Mouse (Mus musculus) heart, postnatal 25 days (tissue): ENCODE results near the gene Pde4b. TPM values are rescaled to one million over a fixed set of nuclear protein-coding genes. Genes with fewer than 3 reads are reported as not detected.
"Not testable (repeated sequence)": the region's sequence is repeated elsewhere in the genome, so short reads cannot be mapped to it uniquely, and the experiment has no call there.

Source experiments
- DNase-seq: peaks from one replicate; pipeline ENCODE4 v3.0.0; 2022; ENCODE audit warnings: low spot score
- intact Hi-C: fragments of 180-260 bp; cut with DNase I; formaldehyde crosslinking; loops from one replicate; pipeline ENCODE4 v1.15.1; 2025
- total RNA-seq, 2 experiments: library from RNA; stranded (reverse); gene quantifications; 2 replicates each; pipeline ENCODE4 v1.2.3; 2021

Pde4b gene
- total RNA-seq, 2 experiments from 2014 or later = 24.3 to 34.2 TPM

DNA sequence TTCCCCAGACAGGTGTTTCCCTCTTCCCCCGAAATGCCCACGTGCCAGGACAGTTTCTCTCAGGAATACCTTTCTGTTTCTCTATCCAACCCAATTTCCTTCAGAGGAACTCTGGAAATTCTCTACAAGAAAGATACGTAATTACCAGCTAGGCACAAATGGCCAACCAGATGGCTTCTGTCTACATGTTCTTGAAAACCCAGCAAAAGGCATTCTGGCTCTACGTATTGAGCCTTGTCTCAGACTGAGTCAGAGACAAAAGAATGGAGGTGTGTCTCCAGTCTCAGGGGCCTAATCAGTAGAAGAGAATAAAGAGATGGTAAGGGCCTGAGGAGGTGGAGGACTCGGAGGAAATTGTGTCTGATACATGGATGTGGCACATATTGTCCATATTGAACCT lies 356.2 kb downstream of the Pde4b start:
- DNase-seq = no peak
- intact Hi-C loops = loop anchor here (10.0 kb wide), 1 partner anchor 189 kb away; no protein-coding TSS in a partner anchor

DNA sequence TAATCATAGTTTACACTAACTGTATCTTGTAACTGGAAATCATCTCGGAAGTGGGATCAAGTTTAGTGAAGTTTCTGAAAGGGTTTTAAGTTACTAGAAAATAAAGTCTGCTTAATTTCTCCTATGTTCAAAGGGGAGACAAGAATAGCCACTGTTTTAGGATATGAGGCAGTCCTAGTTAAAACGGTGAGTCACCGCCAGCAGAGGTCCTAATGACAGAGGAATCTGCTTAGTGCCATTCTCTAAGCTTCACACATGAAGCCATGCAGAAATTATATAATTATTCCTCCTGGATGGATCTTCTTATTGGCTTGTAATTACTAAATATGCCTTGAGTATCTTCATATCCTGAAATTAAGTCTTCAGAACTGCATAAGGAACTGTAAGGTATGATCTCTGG lies 357.2 kb downstream of the Pde4b start:
- DNase-seq = no peak
- intact Hi-C loops = loop anchor here (10.0 kb wide), 1 partner anchor 190 kb away; no protein-coding TSS in a partner anchor

DNA sequence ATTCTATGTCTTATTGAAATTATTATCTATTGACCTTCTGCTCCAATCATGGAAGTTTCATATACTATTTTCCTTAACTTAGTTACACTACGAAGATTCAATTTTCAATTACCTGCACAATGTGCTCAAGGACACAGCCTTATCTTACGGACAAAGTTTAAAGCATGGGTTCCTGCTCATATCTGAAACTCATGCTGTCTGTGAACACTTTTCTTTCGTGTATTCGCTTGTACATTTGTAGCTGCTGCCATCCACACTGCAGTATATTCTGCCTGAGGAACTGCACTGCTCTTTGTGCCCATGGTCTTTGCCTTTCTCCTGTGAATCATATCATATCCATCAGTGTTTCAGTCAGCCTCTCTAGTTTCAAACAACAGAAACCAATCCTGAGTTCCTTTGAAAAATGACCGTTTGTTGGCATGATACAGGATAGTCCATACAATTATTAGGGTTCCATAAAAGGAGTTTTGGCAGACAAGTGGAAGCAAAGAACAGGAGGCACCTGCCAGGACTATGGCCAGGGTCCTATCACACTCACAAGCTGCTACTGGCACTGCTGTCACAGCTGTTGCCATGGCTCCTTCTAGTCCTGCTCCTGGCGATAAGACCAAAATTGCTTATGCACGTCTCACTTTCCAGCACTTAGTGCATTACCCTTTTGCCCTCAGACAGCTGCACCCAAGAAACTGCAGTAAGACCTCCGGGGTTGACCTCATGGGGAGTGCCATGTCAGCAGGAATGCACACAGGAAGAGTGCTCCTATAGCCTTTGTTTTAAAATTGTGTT lies 359.0 kb downstream of the Pde4b start:
- DNase-seq = peak; percentile 3
- intact Hi-C loops = loop anchor here (10.0 kb wide), 1 partner anchor 192 kb away; no protein-coding TSS in a partner anchor

DNA sequence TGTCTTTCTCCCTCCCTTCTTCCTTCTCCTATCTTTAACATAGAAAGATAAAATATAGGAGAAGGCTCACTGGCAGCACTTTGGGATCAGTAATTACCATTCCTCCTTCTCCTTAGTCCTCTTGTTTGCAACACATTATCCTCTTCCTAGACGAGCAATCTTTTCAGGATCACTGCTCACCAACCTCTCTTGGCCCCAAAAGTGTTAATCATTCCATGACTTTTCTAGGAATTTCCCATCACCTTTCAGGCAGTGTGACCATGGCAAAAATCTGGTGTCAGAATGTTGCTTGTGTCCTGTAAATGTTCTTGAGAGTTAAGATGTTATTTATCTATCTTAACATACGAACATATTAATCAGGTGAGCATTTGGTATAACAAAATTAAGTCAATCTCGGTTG lies 369.1 kb downstream of the Pde4b start:
- DNase-seq = no peak
- intact Hi-C loops = no loop called here

DNA sequence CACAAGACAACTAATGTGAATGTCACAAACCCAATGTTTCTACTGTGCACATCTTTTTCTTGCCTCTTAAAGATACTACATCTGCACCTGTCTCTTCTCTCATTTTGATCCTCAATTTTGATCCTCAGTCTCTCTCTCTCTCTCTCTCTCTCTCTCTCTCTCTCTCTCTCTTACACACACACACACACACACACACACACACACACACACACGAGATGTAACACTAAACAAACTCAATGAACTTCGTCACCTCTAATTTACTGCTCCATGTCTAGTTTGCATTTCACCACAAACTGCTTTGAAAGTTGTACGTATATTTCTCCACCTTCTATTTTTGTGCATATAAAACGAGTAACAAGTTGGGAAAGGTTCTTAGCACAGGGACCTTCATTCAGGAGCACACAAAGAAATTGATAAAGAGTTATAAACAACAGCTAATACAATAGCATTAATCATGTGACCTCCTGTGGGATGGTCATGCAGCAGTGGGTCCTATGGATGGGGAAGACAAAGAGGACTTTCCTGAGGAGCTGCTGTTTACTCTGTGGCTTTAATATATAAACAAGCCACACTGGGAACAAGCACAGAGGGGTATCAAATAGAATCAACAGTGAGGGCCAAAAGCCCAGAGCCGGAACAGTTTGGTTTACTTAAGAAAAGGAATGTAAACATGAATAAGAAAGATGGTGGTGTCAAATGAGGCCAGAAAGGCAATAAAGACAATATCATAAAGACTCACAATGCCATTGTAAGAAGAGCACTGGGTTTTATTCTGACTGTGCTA lies 372.1 kb downstream of the Pde4b start:
- DNase-seq = no peak
- intact Hi-C loops = no loop called here

DNA sequence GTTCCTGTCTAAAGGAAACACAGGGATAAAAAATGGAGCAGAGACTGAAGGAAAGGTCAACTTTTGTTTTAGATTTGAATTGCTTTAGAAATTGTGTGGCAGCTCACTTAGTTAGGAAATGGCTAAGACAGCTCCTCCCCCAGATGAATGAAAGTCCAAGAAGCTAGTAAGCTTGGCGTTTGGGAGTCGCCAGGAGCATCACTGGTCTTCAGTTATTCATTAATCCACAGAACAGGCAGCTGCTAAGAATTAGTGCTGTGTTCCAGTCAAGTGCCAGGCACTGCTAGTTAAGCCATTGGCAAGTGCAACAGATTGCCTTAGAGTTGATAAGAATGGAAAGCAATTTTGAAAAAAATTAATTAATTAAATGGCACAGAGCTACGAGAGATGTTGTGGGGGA lies 390.8 kb downstream of the Pde4b start:
- intact Hi-C loops = no loop called here
- no peak for DNase-seq

DNA sequence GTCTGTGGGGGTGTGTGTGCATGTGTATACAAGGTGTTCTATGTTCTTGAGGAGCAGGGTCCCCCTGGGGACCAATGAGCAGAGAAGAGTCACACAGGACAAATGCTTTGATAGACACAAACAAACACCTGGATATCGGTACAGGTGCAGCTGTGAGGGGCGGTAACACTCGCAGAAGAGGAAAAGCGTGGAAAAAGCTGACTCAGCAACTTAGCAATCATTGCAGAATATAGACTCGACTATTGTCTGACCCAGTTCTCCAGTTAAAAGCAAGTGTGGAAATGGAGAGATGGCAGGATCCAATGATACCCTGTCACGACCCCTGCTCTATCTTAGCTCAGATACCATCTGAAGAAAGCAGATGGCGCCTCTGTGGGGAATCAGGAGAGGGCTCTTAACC lies 391.5 kb downstream of the Pde4b start:
- intact Hi-C loops = no loop called here
- DNase-seq = no peak

DNA sequence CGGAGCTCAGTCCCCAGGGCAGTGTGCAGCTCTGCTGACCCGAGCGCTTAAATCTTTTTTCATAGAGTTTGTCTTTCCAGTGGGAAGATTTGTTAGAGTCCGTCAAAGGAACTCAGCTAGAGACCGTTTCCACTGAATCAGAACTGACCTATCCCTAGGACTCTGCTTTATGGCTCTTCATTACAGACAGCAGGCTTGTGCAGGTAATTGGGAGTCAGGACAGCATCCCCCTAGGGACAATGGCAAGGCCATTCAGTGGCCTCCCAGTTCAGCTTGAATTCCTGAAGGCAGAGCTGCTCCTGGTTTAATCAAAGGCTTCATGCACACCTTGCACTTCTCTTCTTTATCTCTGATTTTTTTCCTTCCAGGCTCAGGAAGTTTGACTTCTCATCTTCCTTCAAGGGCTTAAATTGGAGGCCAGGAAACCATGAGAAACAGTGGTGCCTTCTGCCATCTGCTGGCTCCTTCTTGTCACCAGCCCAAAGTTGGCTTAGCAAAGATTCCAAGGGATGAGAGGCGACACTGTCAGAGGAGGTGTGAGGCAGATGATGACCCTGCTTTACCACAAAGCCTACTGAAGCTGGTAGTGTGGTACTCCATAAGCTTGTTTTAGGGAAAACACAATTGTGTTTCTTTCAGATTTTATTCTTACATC lies 393.6 kb downstream of the Pde4b start:
- no peak for DNase-seq

DNA sequence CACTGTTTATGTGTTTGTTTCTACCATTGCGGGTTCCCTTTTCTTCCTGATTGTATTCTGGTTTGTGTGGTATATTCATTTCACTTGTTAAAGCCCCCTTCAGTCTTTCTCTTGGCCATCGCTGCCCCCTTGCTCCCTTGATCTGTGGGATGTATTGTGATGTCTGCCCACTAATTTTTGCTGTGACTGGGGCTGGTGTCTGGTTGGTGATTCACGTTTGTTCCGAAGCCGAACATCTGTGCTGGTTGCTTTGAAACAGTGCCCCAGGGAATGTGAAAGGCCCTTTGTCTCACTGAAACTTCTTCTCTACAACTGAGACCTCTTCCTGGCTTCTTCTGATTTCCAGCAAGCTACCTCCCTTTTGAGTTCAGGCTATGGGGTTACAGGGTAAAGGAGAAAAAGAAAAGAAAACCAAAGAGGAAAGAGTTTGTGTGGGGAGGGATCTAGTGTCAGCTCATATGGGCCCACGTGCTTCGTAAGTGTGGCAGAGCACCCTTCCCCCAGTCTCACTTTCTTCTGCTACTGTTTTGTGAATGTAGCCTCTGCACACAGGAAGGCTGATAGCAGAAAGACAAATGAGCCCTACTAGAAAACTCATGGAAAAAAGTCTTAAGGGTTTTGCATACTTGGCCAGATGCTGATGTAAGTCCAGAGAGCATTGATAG lies 396.1 kb downstream of the Pde4b start:
- intact Hi-C loops = no loop called here

More for the DNA sequence above, 393.6 kb downstream of the Pde4b start:
- intact Hi-C loops = loop anchor here (1.0 kb wide), 1 partner anchor 252 kb away; no protein-coding TSS in a partner anchor

DNA sequence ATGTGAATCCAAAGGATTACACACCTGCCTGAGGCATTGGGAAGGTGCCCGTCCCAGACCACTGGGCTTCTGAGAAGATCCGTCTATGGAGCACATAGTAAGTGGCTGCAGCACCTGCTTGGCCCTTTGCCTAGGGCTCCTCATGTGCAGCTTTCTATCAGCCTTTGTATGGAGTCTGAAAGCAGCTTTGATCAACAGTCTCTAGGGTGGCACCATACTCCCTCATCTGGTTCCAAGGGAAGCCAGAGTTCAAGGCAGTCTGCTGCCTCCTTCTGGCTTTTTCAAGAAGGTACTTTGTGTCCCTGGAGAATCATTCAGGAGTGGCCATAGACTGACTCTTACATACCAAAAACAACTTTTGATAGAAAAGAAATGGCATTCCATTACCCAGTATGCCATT lies 397.4 kb downstream of the Pde4b start:
- DNase-seq = no peak
- intact Hi-C loops = no loop called here

More for the DNA sequence above, 396.1 kb downstream of the Pde4b start:
- DNase-seq = no peak

DNA sequence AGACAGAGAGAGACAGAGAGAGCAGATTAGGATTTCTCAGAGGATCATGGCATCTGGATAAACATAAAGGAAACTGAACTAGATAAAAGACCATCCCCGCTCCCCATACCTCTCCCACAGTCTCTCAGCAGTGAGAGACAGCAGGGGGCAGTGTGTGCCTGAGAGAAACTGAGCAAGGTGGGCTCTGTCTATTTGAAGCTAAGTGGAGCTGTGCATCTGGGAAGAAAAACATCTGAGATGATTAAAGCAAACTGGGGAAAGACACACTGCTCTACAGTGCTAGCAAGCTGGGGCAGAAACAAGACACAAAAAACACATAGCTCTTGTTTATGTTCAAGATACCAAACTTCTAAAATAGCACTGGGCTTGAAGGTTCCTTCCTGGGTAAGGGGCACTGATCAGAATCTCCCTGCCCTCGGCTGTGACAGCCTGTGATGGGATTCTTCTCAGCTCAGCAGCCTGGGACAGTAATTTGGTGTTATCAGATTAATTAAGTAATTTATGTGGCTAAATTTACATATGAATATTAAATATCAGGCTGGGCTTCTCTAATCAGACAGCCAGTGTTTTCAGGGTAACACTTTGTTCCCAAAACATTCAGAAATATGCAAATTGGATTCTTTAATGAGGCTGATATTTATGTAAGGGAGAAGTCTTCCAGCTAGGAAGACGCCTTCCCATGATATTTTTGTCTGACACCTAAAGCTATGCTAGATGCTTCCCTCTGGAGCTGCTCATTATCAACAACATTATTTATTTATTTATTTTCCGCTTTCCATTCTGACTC lies 399.0 kb downstream of the Pde4b start:
- DNase-seq = no peak
- intact Hi-C loops = no loop called here

DNA sequence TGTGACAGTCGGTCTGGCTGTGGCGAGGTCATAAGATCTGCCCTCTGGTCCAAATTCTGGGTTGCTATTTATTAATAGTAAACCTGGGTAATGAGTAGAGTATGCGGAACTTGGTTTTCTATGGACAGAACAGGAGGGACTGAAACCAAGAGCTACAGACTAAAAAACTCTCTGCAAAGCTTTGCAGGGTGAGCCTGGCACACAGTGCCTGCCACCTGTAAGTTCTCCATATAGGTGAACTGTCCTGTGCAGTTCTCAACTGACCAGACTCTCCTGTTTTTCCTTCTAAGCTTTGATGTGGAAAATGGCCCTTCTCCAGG lies 399.5 kb downstream of the Pde4b start:
- intact Hi-C loops = no loop called here
- no peak for DNase-seq

DNA sequence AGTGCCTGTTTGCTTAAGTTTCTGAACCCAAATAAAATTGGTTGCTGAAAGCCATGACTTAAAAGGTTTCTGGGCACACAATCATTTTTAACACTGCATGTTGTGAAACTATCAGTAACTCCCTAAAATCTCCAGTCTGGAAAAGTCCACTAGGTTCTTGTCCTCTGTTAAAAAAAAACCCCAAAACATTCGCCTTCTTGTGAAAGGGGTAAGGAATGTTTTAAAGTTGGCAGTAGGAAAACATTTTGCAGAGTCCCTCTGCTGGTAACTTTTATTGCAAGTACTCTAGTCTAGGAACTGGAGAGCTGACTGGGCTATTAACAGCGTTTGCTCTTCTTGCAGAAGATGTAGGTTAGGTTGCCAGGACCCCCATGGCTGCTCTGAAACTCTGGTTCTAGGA lies 400.7 kb downstream of the Pde4b start:
- intact Hi-C loops = no loop called here
- no peak for DNase-seq

DNA sequence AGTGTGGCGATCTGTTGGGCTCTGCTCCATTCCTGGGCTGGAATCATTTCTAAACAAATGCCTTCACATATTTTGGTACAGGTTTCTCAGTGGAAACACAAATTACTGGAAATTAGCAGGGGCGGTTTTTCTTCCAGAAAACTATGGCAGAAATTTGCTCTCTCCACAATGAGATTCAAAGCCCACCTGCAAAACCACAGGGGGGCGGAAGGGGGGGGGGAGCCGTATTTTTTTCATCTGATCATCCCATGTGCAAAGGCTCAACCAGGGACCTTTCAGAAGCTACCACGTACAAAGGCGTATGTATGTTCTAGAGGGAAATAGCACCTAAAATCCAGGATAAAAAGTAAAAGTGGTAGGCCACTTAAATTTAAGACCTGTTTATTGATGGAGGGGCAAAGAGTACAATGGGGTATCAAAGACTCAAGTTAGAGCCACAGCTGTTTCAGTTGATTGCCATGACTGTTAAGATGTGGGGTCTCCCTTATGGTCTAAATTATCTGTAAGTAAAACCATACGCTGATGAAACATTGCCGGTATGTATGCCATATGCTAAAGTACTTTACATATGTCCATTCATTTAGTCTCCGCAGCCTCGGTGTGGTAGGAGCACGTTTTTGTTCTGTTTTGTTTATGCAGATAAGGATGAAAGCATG lies 404.3 kb downstream of the Pde4b start:
- DNase-seq = no peak
- intact Hi-C loops = no loop called here

DNA sequence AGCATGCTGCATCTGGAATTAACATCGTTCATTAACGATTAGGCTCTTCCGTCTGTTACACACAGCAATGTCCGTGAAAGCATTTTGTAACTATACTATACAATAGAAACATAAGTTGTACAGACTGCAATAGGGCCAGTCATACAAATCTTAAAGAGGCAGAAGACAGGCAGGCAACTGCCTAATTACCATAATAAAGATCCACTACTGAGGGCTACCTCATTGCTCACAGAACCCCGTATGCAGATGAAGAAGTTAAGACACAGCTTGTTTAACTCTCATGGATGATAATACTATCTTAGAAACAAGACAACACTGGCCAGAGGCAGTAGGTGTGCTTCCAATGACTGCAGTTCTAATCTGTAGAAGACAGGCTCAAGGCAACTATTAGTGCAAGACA lies 405.6 kb downstream of the Pde4b start:
- intact Hi-C loops = loop anchor here (1.0 kb wide), 1 partner anchor 163 kb away; no protein-coding TSS in a partner anchor
- DNase-seq = no peak

DNA sequence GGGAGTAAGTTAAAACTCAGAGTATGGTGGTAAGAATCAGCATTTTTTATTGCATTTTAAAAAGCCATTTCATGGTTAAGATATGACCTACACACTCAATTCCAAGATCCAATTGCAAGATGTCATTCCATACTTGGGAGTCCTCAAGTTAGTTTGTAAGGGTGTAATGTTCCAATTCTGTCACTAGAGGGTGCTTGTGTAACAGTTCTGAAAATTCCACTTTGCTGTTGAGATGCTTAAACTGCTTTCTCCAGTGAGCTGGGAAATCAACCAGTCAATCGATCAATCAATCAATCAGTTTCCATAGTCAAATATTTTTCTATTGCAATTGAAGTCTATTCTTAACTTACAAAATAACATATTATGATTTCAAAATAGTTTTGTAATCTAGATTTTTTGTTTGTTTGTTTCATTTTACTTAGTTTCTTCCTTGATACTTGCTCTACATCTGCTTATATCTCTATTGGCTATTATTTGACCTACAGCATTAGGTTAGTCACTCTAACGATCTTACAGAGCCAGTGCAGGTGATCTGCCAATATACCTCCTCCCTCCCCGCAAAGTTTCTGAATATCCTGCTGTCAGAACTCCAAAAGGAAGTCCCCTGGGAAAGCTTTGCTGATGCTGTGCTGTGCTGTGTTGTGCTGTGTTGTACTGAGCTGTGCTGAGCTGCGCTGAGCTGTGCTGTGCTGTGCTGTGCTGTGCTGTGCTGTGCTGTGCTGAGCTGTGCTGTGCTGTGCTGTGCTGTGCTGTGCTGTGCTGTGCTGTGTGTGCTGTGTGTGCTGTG lies 406.2 kb downstream of the Pde4b start:
- intact Hi-C loops = loop anchor here (1.0 kb wide), 1 partner anchor 163 kb away; no protein-coding TSS in a partner anchor
- no peak for DNase-seq

DNA sequence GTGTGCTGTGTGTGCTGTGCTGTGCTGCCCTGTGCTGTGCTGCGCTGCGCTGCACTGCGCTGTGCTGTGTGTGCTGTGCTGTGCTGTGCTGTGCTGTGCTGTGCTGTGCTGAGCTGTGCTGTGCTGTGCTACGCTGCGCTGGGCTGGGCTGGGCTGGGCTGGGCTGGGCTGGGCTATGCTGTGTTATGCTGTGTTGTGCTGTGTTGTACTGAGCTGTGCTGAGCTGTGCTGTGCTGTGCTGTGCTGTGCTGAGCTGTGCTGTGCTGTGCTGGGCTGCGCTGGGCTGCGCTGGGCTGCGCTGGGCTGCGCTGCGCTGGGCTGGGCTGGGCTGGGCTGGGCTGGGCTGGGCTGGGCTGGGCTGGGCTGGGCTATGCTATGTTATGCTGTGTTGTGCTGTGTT lies 406.9 kb downstream of the Pde4b start:
- intact Hi-C loops, DNase-seq: not testable (repeated sequence)

DNA sequence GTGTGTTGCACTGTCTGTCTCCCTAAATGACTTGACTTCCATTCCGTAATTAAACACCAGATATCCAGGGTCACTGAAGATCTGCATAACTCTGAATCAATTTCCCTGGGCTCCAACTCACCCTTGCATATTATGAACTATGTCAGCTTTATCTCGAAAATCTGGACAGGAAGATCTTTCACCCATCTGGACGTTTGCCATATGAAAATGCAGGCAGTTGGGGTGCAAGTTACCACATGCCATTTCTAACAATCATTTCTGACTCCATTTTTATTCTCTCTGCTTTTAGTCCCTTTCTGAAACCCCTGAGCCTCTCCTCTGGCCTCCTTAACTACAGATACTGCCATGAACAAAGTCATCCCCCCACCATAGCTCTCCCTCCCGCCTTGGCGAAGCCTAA lies 407.7 kb downstream of the Pde4b start:
- DNase-seq = no peak
- intact Hi-C loops = no loop called here
